Mouse (Mus musculus) intestine, embryonic 16.5 days (tissue): ENCODE measurements around the gene Clmp. TPM values are rescaled to one million over a fixed set of nuclear protein-coding genes. Genes with fewer than 3 reads are reported as not detected.
A peak's percentile ranks its signal among the peaks of the same experiment; 100 is the strongest.
"Not testable (repeated sequence)": the region's sequence is repeated elsewhere in the genome, so short reads cannot be mapped to it uniquely, and the experiment has no call there.

ENCODE experiments used
- ATAC-seq: fragments of 200-750 bp; cut with Nextera tagmentation; 2 replicates; pipeline ENCODE4 v1.8.0; 2017; ENCODE audit warnings: moderate TSS enrichment, moderate library complexity
- H3K27ac ChIP-seq: fragments of 300-500 bp; sonication (generic); 2 replicates; pipeline ENCODE4 v1.5.1; 2014; ENCODE audit warnings: mild to moderate bottlenecking, low read length
- H3K27me3 ChIP-seq: fragments of 300-500 bp; sonication (generic); replicated peaks from 2 replicates; pipeline ENCODE4 v1.6.1; 2014; ENCODE audit warnings: low read length, control low read depth, mixed read lengths; ENCODE audit not compliant: control insufficient read depth, insufficient read depth
- H3K36me3 ChIP-seq: fragments of 300-500 bp; sonication (generic); 2 replicates; pipeline ENCODE4 v1.6.1; 2014; ENCODE audit warnings: low read length, control low read depth; ENCODE audit not compliant: control insufficient read depth, insufficient read depth
- H3K4me1 ChIP-seq: fragments of 300-500 bp; sonication (generic); 2 replicates; pipeline ENCODE4 v1.6.1; 2014; ENCODE audit warnings: low read length, control low read depth, mixed read lengths; ENCODE audit not compliant: control insufficient read depth, insufficient read depth
- H3K4me2 ChIP-seq: fragments of 300-500 bp; sonication (generic); 2 replicates; pipeline ENCODE4 v1.6.1; 2014; ENCODE audit warnings: low read depth, low read length, control low read depth
- H3K4me3 ChIP-seq: fragments of 300-500 bp; sonication (generic); 2 replicates; pipeline ENCODE4 v1.5.1; 2014; ENCODE audit warnings: mild to moderate bottlenecking, low read length
- H3K9ac ChIP-seq: fragments of 300-500 bp; sonication (generic); 2 replicates; pipeline ENCODE4 v1.6.1; 2014; ENCODE audit warnings: low read depth, low read length
- H3K9me3 ChIP-seq: fragments of 300-500 bp; sonication (generic); 2 replicates; pipeline ENCODE4 v1.6.1; 2016; ENCODE audit warnings: low read length, control low read depth; ENCODE audit not compliant: control insufficient read depth
- WGBS: fragments of 180-500 bp; shearing (Covaris S2); extraction: QIAGEN DNeasy Blood & Tissue Kit; methylation state at CpG from one replicate; pipeline ENCODE4 v1.1.7; 2014; 5-methylcytosine and 5-hydroxymethylcytosine counted together
- polyA plus RNA-seq: library from polyadenylated mRNA; unstranded; fragments of >200 nt; fragmentation: Nextera tagmentation; extraction: Ambion mirVana; gene quantifications from 2 replicates; pipeline ENCODE4 v1.2.1, GENCODE M21; 2015

The Clmp gene
- polyA plus RNA-seq, 1 experiment from 2014 or later = 22.2 TPM

GRCm38 (mm10) chr9:40786820-40787219, 101.1 kb downstream of the Clmp start:
- not testable (repeated sequence) for H3K36me3 ChIP-seq, H3K9ac ChIP-seq, H3K4me2 ChIP-seq, H3K27me3 ChIP-seq, H3K4me1 ChIP-seq, H3K27ac ChIP-seq, H3K4me3 ChIP-seq, H3K9me3 ChIP-seq, ATAC-seq
- 94% methylated on average over 6 of the region's 6 CpGs for WGBS

GRCm38 (mm10) chr9:40791864-40792633, 106.3 kb downstream of the Clmp start:
- WGBS = 76% methylated on average over 6 of the region's 6 CpGs
- H3K4me3 ChIP-seq = no peak overlapping the region
- H3K4me2 ChIP-seq = no peak overlapping the region
- H3K27me3 ChIP-seq = no peaks in the 10 kb centered on the region
- no peaks in the 10 kb centered on the region for H3K9me3 ChIP-seq
- H3K4me1 ChIP-seq = no peaks in the 10 kb centered on the region
- no peaks in the 10 kb centered on the region for H3K36me3 ChIP-seq
- no peak for ATAC-seq
- no peak overlapping the region for H3K9ac ChIP-seq
- H3K27ac ChIP-seq = no peak overlapping the region

- H3K27me3 ChIP-seq = no peaks in the 10 kb centered on the region
- no peak overlapping the region for H3K4me3 ChIP-seq
- no peak overlapping the region for H3K4me2 ChIP-seq
- H3K36me3 ChIP-seq = no peaks in the 10 kb centered on the region
- 95% methylated on average over 5 of the region's 5 CpGs for WGBS
- H3K9ac ChIP-seq = no peak overlapping the region
- ATAC-seq = no peak
- peaks cover 5% of the 10 kb centered on the region; the same call in 1 of the 2 replicates for H3K4me1 ChIP-seq
- no peak overlapping the region for H3K27ac ChIP-seq
- H3K9me3 ChIP-seq = no peaks in the 10 kb centered on the region
Observed at GRCm38 (mm10) chr9:40793581-40793980, 107.8 kb downstream of the Clmp start.

- no peaks in the 10 kb centered on the region for H3K9me3 ChIP-seq
- H3K27me3 ChIP-seq = no peaks in the 10 kb centered on the region
- no peak overlapping the region for H3K9ac ChIP-seq
- H3K4me2 ChIP-seq = no peak overlapping the region
- H3K4me1 ChIP-seq = peaks cover 11% of the 10 kb centered on the region
- no peak overlapping the region for H3K4me3 ChIP-seq
- no peak overlapping the region for H3K27ac ChIP-seq
- no peak for ATAC-seq
- H3K36me3 ChIP-seq = no peaks in the 10 kb centered on the region
- 39% methylated on average over 5 of the region's 5 CpGs for WGBS
Observed at GRCm38 (mm10) chr9:40794251-40794650, 108.5 kb downstream of the Clmp start.

- no peak for ATAC-seq
- Histone ChIP-seq H3K4me3 (no peak overlapping the region), H3K36me3 (no peaks in the 10 kb centered on the region), H3K27me3 (no peaks in the 10 kb centered on the region), H3K27ac (no peak overlapping the region), H3K9ac (no peak overlapping the region), H3K9me3 (no peaks in the 10 kb centered on the region), H3K4me2 (no peak overlapping the region), H3K4me1 (peaks cover 12% of the 10 kb centered on the region)
- 57% methylated on average over 5 of the region's 5 CpGs for WGBS
Observed at GRCm38 (mm10) chr9:40794926-40795325, 109.2 kb downstream of the Clmp start.

GRCm38 (mm10) chr9:40795562-40795961, 109.8 kb downstream of the Clmp start:
- H3K4me2 ChIP-seq = no peak overlapping the region
- H3K9ac ChIP-seq = no peak overlapping the region
- no peak overlapping the region for H3K27ac ChIP-seq
- H3K4me3 ChIP-seq = no peak overlapping the region
- peaks cover 12% of the 10 kb centered on the region for H3K4me1 ChIP-seq
- H3K36me3 ChIP-seq = no peaks in the 10 kb centered on the region
- H3K9me3 ChIP-seq = no peaks in the 10 kb centered on the region
- H3K27me3 ChIP-seq = no peaks in the 10 kb centered on the region
- 79% methylated on average over 2 of the region's 2 CpGs for WGBS
- no peak for ATAC-seq

- H3K4me1 ChIP-seq = peaks cover 12% of the 10 kb centered on the region
- WGBS = 63% methylated on average over 4 of the region's 4 CpGs
- H3K9me3 ChIP-seq = no peaks in the 10 kb centered on the region
- no peaks in the 10 kb centered on the region for H3K36me3 ChIP-seq
- no peak overlapping the region for H3K9ac ChIP-seq
- no peak overlapping the region for H3K4me2 ChIP-seq
- ATAC-seq = no peak
- H3K27ac ChIP-seq = no peak overlapping the region
- no peaks in the 10 kb centered on the region for H3K27me3 ChIP-seq
- no peak overlapping the region for H3K4me3 ChIP-seq
Observed at GRCm38 (mm10) chr9:40796054-40796453, 110.3 kb downstream of the Clmp start.

- 63% methylated on average over 9 of the region's 9 CpGs for WGBS
- Histone ChIP-seq H3K27me3 (no peaks in the 10 kb centered on the region), H3K9ac (peak overlapping the region; percentile 56; the same call in 1 of the 2 replicates), H3K4me1 (peaks cover 13% of the 10 kb centered on the region), H3K4me2 (no peak overlapping the region), H3K4me3 (no peak overlapping the region), H3K36me3 (no peaks in the 10 kb centered on the region), H3K9me3 (no peaks in the 10 kb centered on the region), H3K27ac (peak overlapping the region; percentile 99)
- no peak for ATAC-seq
Observed at GRCm38 (mm10) chr9:40798247-40798960, 112.6 kb downstream of the Clmp start.

- peak overlapping the region; percentile 82 for H3K4me2 ChIP-seq
- 38% methylated on average over 3 of the region's 3 CpGs for WGBS
- H3K27me3 ChIP-seq = no peaks in the 10 kb centered on the region
- ATAC-seq = no peak
- H3K9ac ChIP-seq = peak overlapping the region; percentile 56
- peaks cover 18% of the 10 kb centered on the region for H3K4me1 ChIP-seq
- peak overlapping the region; percentile 99 for H3K27ac ChIP-seq
- no peak overlapping the region for H3K4me3 ChIP-seq
- H3K36me3 ChIP-seq = no peaks in the 10 kb centered on the region
- H3K9me3 ChIP-seq = no peaks in the 10 kb centered on the region
Observed at GRCm38 (mm10) chr9:40799112-40799511, 113.3 kb downstream of the Clmp start.
